Mouse (Mus musculus) layer of hippocampus, postnatal 25 days (tissue): ENCODE measurements at regions not wholly inside any gene's neighbourhood (a gene's known extent, or its start where the extent isn't known, plus 50 kb on each side); places are given as distances from the start of the nearest gene placed in this dataset.

Experiments
- DNase-seq, 2 experiments: peaks; one replicate each; pipeline ENCODE4 v3.0.0; 2022; ENCODE audit warnings: mixed read lengths in 2 of 2, low spot score in 1 of 2; ENCODE audit errors: extremely low spot score in 1 of 2

DNA sequence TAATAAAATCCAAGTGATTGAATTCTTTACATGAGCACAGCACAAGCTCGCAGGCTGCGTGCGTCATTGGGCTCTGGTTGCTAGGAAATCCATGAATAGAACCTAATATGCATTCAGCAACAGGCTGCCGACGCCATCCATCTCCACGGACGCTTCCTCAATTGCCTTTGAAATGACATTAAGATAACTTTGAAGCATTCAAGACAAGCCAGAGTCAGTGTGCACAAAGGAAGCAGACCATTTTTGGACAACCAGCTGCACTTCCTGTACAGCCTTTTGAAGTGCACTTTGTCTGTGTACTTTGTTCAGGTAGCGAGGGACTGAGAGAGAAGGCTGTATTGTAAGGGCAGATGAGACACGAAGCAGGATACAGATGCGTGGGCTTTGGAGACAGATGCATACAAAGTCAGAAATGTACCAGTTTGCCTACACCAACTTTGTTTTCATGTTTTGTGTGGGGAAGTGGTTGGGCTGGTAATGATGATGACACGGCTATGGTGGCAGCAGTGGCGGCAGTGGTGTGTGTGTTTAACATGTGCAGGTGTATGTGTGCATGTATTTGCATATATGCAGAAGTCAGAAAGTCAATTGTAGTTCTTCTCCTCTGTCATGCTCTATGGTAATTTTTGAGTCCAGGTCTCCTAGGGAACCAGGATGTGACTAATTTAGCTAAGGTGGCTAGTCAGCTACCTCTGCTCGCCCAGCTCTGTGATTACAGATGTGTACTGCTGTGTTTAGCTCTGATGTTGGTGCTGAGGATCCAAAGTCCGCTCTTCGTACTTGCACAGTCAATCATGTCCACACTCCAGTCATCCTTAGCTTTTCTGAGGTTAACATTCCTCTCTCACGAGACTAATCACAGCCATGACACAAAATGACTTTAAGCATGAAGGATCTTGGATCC lies 106.7 kb upstream of the Col1a2 start:
- peak in 1 of 2 experiments; percentile 21 for DNase-seq

DNA sequence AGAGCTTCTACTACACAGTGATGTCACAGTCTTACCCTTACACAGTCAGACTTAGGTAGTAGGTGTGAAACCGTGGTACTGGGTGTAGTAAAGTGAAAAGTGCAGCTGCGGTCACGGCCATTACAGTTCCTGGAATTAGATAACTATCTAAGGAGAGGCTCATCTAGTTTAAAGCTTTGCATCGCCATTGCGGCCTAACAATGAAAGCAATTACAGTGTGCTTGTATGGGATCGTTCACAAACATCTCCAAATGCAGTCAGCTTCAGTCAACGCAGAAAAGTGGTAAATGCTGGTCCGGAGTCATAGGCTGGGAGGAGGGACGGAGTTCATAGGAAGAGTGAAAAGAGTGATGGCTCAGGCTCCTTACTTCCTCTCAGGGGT lies 106.0 kb upstream of the Col1a2 start:
- no peak for DNase-seq

DNA sequence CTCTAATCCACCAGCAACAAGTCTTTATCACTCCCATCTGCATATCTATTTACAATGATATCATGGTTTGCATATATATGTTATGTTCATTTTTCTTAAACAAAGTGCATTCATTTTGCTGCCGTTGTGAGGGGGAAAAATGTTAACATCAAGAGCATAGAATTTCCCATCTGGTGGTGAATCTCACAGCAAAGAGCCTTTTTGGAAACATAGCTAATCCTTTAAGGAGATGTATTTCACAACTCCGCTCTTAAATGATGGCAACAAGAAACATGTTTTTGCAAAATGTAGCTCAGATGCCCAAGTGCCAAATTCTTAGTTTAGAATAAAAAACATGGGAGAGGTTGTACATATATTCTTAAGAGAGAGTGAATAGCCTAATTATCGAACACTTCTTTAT lies 99.3 kb upstream of the Col1a2 start:
- DNase-seq, result no peak

DNA sequence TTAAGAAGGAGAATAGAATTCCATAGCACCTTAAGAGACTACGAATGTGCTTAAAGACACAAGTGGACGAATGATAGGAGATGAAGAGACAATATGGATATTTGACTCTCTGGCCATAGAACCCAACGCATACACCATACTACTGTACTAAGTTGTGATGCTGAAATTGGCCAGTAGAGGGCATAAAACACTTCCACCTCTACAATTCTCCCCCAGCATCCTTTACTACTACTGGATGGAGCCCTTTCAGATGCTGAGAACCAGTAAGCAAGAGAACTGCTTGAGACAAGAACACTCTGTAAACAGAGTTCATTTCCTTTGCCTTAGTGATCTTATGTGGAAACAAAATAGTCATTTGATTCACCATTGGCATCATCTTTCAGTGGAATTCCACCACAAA lies 96.9 kb upstream of the Col1a2 start:
- DNase-seq, result no peak

DNA sequence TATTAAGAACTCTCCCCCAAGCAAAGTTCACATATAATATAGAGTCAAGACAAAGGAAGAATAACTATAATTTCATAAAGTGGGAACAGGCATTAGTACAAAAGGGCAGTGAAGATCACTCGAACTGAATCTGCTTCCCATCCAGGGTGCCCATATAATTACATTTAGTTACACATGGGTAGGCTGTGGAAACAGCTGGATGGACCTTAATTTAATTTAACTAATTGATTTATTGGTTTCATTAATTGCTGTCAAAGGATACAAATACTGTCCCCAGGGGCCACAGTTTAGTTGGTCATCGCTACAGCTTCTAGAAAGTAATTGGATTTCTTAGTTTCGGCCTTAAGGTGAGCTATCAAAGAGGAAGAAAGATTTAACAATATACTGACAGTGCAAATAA lies 91.4 kb upstream of the Col1a2 start:
- DNase-seq, result no peak

DNA sequence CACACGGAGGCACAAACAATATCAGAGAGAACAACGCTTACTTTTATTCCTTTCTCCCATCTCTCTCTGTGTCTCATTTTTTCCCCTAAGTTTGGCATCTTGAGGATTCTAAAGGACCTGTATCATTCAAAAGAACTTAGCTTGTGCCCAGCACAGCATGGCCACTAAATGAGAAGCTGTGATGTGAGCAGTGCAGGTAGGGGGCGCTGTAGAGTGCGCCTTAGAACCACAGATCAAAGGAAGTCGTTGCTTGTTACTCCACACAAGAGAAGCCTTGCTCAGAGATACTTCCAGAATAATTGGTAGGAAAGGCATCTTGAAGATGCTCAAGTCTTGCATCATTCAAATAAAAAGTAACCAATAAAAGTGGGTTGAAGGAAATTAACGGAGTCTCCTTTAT lies 90.4 kb upstream of the Col1a2 start:
- peak in 1 of 2 experiments; percentile 50 for DNase-seq

DNA sequence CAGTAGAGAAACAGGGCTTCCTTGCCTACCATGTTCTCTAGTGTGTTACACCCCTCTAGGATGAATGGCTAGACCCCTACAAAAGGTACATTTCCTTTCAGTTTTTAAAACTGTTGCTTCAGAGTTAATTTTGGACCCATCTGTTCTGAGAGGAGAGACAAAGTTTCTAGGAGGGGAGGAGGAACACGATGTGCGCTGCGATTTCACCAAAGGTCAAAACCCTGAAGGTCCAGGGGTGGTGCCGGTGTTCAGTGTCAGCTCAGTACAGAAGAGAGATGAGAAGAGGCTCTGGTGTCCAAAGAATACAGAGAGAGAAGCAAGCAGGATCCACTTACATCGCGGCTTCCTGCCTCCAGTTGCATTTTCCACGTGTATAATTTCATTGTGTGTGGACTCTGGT lies 89.4 kb upstream of the Col1a2 start:
- no peak for DNase-seq

DNA sequence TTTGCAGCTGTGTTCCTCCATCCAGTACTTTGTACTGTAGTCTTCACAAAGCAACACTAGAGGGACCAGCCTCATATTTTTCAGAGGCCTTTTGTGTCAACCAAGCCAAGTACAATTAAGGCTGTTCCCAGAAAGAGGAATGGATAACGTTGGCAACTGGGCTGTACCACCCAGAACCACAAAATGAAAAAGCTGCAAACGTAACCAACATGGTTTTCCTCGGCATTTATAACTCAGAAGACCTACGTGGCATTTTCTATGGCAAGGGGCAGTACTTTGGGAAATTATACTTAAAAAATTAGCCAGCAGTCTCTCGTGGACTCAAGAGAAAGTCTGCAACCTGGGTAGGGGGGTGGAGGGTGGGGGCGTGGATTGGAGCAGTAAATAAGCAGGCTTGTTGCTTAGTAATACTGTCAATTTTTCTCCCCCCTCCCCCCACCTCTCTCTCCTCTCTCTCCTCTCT lies 87.3 kb upstream of the Col1a2 start:
- DNase-seq, result no peak

DNA sequence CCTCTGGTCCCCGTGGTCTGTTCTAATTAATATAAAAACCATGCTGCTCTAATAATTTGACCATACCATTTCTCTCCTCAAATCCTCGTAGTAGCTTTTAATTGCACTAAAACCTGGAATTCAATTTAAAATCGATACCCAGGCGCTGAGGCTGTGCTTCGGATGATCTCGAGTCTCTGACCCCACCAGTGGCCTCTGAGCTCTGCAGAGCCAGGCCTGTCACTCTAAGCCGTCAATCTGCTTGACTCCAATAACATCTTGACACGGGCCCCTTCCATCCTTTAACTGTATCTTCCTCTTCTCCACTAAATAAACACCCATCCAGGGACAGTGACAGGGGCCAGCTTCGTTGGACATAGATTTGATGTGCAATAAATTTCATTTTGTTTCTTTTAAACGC lies 86.2 kb upstream of the Col1a2 start:
- no peak for DNase-seq

DNA sequence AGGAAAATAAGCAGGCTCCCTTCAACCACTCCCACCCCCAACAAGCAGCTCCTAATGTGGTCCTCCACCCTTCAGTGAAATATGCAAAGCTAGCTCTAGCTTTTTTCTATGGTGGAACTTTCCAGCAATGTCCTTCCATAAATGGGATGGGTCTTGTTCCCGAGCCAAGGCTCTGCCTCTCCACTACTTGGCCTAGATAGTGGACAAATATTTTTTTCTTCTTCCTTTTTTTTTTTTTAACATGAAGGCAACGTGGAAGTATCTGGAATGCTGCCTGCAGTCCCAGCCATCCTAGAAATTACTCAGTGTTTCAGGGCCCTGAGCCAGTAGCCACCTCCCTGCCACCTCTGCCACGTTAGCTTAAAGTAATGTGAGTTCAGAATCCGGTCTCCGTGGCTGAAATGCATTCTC lies 85.7 kb upstream of the Col1a2 start:
- DNase-seq, result no peak

DNA sequence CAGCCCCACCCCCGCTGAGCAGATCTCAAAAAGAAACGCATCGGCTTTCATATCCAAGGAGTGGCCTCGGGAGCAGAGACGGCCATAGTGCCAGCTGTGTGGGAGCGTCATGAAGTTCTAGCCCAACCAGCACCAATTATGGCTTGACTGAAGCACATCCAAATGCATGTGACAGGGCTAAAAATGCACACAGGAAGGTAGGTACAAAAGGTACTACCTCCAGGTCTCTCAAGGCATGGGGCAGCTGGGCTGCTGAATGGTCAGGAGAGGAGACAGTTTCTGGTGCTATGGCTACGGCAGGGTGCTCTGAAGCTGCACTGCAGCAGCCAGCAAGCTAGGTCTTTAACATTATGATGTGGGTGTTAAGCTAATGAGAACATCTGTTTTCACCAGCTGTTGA lies 83.1 kb upstream of the Col1a2 start:
- DNase-seq, result no peak

DNA sequence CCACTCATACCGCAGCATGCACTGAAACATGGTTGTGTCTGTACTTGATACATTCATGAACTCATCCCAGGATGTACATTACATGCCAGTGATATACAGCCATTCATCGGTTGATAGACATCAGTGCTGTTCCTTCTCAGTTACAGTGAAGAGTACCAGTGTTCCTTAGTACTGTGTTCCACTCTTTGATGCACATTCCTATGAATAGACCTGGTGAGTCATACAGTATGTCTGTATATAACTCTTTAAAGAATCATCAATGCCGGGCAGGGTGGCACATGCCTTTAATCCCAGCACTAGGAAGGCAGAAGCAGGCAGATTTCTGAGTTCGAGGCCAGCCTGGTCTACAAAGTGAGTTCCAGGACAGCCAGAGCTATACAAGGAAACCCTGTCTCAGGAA lies 77.5 kb upstream of the Col1a2 start:
- DNase-seq, result no peak

DNA sequence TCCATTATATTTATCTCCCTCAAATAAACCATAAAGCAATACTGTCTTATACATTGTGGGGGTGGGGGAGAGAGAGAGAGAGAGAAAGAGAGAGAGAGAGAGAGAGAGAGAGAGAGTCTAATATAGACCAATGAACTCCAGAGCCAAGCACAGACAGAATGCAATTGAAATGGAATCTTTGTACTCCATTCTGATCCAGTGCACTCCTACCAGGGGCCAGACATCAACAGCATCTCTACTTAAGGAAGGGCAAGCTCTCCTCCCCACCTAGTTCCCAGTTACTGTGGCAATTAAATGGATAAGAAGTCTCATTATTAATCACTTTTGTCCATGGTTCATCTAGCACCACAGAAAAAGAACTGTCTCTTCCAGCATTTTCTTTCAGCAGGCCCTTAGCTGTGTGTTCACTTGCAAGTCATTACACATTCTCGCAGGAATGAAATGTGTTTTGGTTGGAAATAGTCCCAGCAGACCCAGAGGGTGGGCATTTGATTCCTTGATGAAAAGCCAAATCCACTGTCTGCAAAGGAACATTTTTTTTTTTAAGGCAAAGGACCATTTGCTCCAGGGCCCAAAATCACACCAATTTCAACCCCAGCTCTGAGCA lies 73.8 kb upstream of the Col1a2 start:
- no peak for DNase-seq

DNA sequence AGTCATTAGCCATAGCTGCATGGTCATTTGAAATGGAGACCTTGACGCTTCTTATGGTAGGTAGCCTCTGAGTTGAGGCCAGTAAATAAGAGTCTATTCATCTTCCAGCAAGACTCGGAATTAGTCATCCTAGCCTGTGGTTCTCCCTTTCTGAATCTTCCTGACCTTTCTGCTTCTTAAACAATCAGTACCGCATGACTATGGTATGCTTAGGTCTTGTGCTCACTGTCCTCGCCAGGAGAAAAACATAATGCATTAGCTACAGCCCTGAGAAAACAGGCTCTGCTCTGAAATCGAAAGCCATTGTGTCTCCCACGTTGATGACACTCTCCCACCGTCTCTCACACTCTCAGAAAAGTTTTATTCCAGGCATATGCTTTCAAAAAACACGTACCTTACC lies 72.4 kb upstream of the Col1a2 start:
- DNase-seq, result no peak

DNA sequence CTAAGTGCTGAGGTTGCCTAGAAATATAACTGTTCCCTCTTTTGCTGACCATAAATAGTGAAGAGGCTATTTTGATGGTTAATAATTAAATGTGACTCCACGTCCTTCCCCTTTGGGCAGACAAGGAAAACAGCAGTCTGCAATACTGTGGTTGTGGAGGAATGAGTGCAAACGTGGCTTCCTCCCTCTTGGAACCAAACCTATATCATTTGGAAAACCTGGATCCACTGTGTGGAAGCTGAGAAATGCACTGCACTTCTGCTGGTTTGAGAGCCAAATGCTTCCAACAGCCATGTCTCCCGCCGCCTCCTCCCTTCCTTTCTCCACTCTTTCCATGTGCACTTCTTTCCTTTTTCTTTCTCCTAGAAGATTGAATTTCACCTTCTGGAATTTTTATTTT lies 68.2 kb upstream of the Col1a2 start:
- no peak for DNase-seq

DNA sequence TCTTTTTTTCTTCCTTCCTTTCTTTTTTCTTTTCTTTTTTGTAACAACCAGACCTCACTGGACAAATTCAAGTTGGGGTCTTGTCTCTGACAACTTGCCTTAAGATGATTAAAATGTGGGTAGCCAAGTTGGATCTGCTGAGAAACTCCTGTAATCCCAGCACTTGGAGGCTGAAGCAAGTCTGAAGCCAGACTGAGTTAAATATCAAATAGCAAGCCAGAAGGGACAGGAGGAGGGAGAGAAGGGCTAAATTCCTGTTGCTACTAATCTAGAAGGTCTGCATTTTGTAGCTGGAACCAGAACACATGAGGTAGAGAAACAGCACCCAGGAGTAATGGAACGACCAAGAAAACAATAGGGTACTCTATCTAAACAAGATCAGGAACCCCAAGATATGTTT lies 67.7 kb upstream of the Col1a2 start:
- no peak for DNase-seq

DNA sequence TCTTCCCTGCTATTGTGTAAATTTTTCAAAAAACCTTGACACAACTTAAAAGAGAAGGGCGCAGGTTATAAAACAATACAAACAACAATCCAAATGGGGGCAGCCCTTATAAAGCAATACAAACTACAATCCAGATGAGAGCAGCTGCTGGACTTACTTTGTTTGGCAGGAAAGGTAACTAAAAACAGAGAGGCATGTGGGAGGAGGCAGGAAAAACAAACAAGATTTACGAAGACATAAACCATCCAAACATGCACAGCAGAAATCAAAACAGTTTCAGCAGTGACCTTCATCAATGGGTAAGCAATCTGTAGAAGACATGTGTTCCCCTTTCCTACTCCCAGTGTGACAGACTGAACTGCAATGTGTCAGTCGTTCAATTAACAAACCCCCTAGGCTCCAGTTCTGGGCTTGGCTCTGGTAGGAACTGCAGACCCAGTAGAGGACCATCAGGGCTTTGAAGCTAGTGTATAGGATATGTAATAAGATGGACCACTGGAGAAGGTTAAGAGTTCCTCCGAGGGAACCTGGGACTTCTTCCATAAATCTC lies 62.9 kb upstream of the Col1a2 start:
- no peak for DNase-seq

DNA sequence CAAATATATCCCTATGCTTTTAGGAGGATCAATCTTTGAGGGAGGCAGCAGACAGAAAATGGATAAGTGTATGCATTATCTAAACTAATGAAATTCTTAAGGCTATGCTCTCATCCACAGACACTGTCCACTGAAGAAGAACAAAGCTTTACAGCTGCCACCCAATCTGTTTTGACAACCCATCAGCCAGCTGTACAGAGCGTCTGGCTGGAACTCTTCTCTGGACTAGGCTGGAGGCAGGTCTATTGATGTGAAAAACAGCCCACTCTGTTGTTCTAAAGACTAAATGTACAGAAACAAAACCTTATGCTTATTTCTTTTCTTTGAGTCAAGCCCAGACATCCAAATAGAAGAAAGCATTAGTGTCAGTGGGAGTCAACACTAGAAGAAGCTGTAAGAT lies 58.7 kb upstream of the Col1a2 start:
- DNase-seq, result no peak

DNA sequence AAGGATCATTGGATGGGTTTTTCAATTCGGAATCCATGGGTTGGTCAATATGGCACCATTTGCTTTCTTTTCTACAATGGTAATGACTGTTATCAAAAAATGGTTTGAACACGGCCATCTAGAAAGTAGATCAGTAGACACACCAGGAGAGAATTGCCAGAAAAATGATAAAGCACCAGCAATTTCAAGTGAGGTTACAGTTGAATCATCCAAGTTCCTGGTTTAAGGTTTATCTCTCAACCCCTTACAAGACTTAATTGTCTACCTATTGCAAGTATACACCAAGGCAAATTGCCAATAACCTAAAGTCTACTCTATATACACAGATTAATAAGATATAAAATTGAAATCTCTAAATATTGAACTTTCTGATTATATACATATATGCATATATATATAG lies 53.4 kb upstream of the Col1a2 start:
- DNase-seq, result no peak
